Mouse (Mus musculus) ES-E14 (cell line): ENCODE results near the gene Csrp1.

Source experiments
- HCFC1 ChIP-seq: IDR thresholded peaks from 2 replicates; pipeline ENCODE4 v1.6.1; 2012; ENCODE audit warnings: low read length, inconsistent platforms, borderline replicate concordance; ENCODE audit not compliant: insufficient read depth
- MAFK ChIP-seq: IDR thresholded peaks from 2 replicates; pipeline ENCODE4 v1.6.1; 2014; ENCODE audit warnings: mild to moderate bottlenecking, low read depth, low read length, inconsistent platforms; ENCODE audit not compliant: insufficient read depth
- ZNF384 ChIP-seq: IDR thresholded peaks from 2 replicates; pipeline ENCODE4 v1.6.1; 2012; ENCODE audit warnings: low read depth, low read length, inconsistent platforms

DNA sequence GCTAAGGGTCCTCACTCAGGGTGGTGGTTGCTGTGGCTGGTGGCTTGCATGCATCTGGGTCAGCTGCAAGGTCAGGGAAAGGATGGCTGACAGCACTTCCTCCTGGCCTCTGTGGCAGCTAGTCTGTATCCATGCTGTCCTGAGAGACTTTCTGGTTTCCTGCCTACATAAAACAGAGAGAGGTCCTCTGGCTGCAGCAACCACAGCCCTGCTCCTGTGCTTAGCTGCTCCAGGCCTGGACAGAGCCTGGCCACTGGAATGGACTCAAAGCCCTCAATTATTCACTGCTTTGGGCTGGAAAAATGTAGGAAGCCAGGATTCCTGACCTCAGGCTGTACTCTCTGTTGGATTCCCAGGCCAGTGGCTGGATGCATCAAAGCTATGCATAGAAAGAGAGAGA lies 56.7 kb downstream of the Csrp1 start:
- TF ChIP-seq ZNF384 (no peak), MAFK (no peak), HCFC1 (no peak)
